ENCODE assay signal across 8 mouse cellular contexts in the genomic region with DNA sequence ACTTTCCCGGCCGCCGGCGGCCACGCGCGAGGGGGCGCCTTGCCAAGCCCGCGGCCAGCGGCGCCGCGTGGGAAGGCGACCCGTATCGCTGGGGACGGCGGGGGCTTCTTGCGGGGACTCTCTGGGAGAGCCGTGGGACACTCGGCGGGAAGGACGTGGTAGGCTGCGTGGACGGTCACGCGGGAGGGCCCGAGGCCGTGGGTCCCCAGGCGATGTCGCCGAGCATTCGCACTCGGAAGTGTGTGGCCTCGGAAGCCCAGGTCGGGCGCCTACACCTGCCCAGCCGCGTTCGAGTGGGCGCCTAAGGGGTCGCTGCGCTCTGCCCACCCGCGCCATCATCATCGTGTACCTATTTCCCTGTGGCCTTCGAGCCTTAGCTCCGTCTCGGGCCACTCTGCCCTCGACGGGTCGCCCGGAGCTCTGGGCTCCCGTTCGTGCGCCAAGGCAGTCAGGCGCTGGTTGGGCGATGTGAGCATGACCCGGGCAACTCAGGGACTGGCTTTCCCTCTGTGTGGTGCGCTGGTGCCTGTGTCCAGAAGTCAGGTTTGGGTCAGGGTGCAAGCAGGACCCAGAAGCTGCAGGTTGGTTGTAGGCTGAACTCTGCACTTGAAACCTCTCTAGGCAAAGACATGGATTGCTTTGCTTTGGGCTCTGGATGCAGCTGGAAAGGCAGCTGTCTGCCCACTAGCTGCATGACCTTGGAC. TPM values are rescaled to one million over a fixed set of nuclear protein-coding genes. Genes with fewer than 3 reads are reported as not detected.
A peak's percentile ranks its signal among the peaks of the same experiment; 100 is the strongest.
DNase-seq lines count a peak whose midpoint lies in the region; ATAC-seq and TF ChIP-seq lines count a peak whose summit lies in the region.

No protein-coding gene starts in this region.

- peak; percentile 34 for ATAC-seq in hindbrain, embryonic 13.5 days (ENCODE audit: low FRiP score)
- peak; percentile 45 for ATAC-seq in liver, postnatal 0 days

- peak overlapping the region; percentile 93 for H3K4me2 ChIP-seq in hindbrain, embryonic 13.5 days
- H3K4me2 ChIP-seq in liver, postnatal 0 days (ENCODE audit: low read depth, low read length): peak overlapping the region; percentile 86

- intact Hi-C loops in heart, adult 2 months (cut with DNase I): loop anchor here (5.0 to 10.0 kb wide), 4 partner anchors 40 to 195 kb away; partner anchors contain the start of gene Snrpa1

- no peak for TF ChIP-seq EP300 in heart, adult 2 months (IDR thresholded peaks at IDR 0.05; ENCODE audit: insufficient read depth, low read depth, low read length)
- TF ChIP-seq EP300 in liver, postnatal 0 days (IDR thresholded peaks at IDR 0.05; ENCODE audit: low read depth): no peak

- WGBS in heart, adult 2 months: 4% methylated on average over 61 of the region's 61 CpGs
- WGBS in hindbrain, embryonic 13.5 days: 5% methylated on average over 61 of the region's 61 CpGs
- 5% methylated on average over 57 of the region's 61 CpGs for WGBS in liver, postnatal 0 days (ENCODE audit: insufficient replicate concordance)

- TF ChIP-seq CTCF in heart, adult 2 months (IDR thresholded peaks at IDR 0.05): no peak
- TF ChIP-seq CTCF in liver, postnatal 0 days (IDR thresholded peaks at IDR 0.05; ENCODE audit: low read depth): no peak

- H3K27me3 ChIP-seq in heart, adult 2 months (ENCODE audit: control insufficient read depth, insufficient read depth, low read length): peaks cover 6% of the 10 kb centered on the region; the same call in 1 of the 2 replicates
- H3K27me3 ChIP-seq in hindbrain, embryonic 13.5 days: peaks cover 65% of the 10 kb centered on the region
- peaks cover 43% of the 10 kb centered on the region for H3K27me3 ChIP-seq in liver, postnatal 0 days (ENCODE audit: insufficient read depth, low read length)

- peak overlapping the region; percentile 51 for H3K27ac ChIP-seq in heart, adult 2 months
- H3K27ac ChIP-seq in hindbrain, embryonic 13.5 days: no peak overlapping the region
- no peak overlapping the region for H3K27ac ChIP-seq in liver, postnatal 0 days (ENCODE audit: low read depth)

- no peak for TF ChIP-seq POLR2A in heart, adult 2 months (IDR thresholded peaks at IDR 0.05; ENCODE audit: insufficient read depth, low read depth, low read length)

- H3K4me3 ChIP-seq in heart, adult 2 months: peak overlapping the region; percentile 57
- peak overlapping the region; percentile 63 for H3K4me3 ChIP-seq in hindbrain, embryonic 13.5 days
- H3K4me3 ChIP-seq in liver, postnatal 0 days (ENCODE audit: low read depth, low read length): peak overlapping the region; percentile 53

- H3K36me3 ChIP-seq in heart, adult 2 months (ENCODE audit: control insufficient read depth, insufficient read depth, low read length): no peaks in the 10 kb centered on the region
- no peaks in the 10 kb centered on the region for H3K36me3 ChIP-seq in hindbrain, embryonic 13.5 days
- no peaks in the 10 kb centered on the region for H3K36me3 ChIP-seq in liver, postnatal 0 days (replicated peaks; ENCODE audit: insufficient read depth, low read length)

- DNase-seq in heart, adult 2 months: peak in 1 of 2 experiments; percentile 46
- no peak for DNase-seq in heart, postnatal 4 days
- peak; percentile 17 to 36 for DNase-seq in adrenal gland, postnatal 36 days
- DNase-seq in liver, postnatal 0 days: peak; percentile 41
- no peak for DNase-seq in spleen, postnatal 36 days (ENCODE audit: low spot score in 2 of 2)
- no peak for DNase-seq in right cerebral cortex, postnatal 36 days (ENCODE audit: low spot score in 2 of 2)
- DNase-seq in frontal cortex, postnatal 14 days (ENCODE audit: low spot score in 2 of 2): no peak

- no peaks in the 10 kb centered on the region for H3K79me2 ChIP-seq in heart, adult 2 months (replicated peaks; ENCODE audit: control insufficient read depth, insufficient read depth, low read length)

- peak overlapping the region; percentile 71 for H3K9ac ChIP-seq in heart, adult 2 months (ENCODE audit: low read depth, low read length)
- peak overlapping the region; percentile 73 for H3K9ac ChIP-seq in hindbrain, embryonic 13.5 days
- H3K9ac ChIP-seq in liver, postnatal 0 days (replicated peaks): peak overlapping the region; percentile 55

- no peaks in the 10 kb centered on the region for H3K9me3 ChIP-seq in hindbrain, embryonic 13.5 days
- H3K9me3 ChIP-seq in liver, postnatal 0 days (ENCODE audit: low read length): no peaks in the 10 kb centered on the region

- H3K4me1 ChIP-seq in heart, adult 2 months (ENCODE audit: control insufficient read depth, insufficient read depth, low read length): peaks cover 2% of the 10 kb centered on the region
- peaks cover 15% of the 10 kb centered on the region for H3K4me1 ChIP-seq in hindbrain, embryonic 13.5 days (replicated peaks)
- peaks cover 4% of the 10 kb centered on the region; the same call in 1 of the 2 replicates for H3K4me1 ChIP-seq in liver, postnatal 0 days (ENCODE audit: insufficient read depth)

RNA-seq across cellular contexts. Expression of gene Pcsk6, which starts 1.1 kb away (rescaled TPM):
- 10 to 100 TPM; 36.0 to 44.0 TPM for total RNA-seq in heart, adult 2 months (2021)
- polyA plus RNA-seq in heart, adult 2 months (2012; rRNA removed): 27.9 and 41.2 TPM in 2 replicates
- total RNA-seq in heart, postnatal 4 days (2021): 10 to 100 TPM; 32.7 to 39.8 TPM
- 10 to 100 TPM; 19.6 to 20.5 TPM for total RNA-seq in adrenal gland, postnatal 36 days (2021)
- polyA plus RNA-seq in hindbrain, embryonic 13.5 days (2015; fragmentation: Nextera tagmentation; extraction: Ambion mirVana): 0.52 and 0.66 TPM in 2 replicates
- polyA plus RNA-seq in liver, postnatal 0 days (2015; fragmentation: Nextera tagmentation; extraction: Ambion mirVana): 3.6 and 4.7 TPM in 2 replicates

Comparison
In these comparisons a context has a peak if more than half of its experiments do, and no peak if none do; other contexts are left out.
1. DNase-seq: peak in adrenal gland, postnatal 36 days (2 of 2) and liver, postnatal 0 days (single experiment); none in heart, postnatal 4 days (single experiment), spleen, postnatal 36 days (0 of 2), right cerebral cortex, postnatal 36 days (0 of 2) and frontal cortex, postnatal 14 days (0 of 2).
2. Peak in every context shown above with its lines, with median percentiles within 50 percentile points of each other: H3K4me3 ChIP-seq and H3K9ac ChIP-seq.